Mouse (Mus musculus): ENCODE measurements around the gene Hist1h2ad. TPM values are rescaled to one million over a fixed set of nuclear protein-coding genes. Genes with fewer than 3 reads are reported as not detected.
"Not testable (repeated sequence)": the region's sequence is repeated elsewhere in the genome, so short reads cannot be mapped to it uniquely, and the experiment has no call there.

The Hist1h2ad gene
- total RNA-seq, 2 experiments from 2014 or later, result 3.6 to 93.7 TPM

DNA sequence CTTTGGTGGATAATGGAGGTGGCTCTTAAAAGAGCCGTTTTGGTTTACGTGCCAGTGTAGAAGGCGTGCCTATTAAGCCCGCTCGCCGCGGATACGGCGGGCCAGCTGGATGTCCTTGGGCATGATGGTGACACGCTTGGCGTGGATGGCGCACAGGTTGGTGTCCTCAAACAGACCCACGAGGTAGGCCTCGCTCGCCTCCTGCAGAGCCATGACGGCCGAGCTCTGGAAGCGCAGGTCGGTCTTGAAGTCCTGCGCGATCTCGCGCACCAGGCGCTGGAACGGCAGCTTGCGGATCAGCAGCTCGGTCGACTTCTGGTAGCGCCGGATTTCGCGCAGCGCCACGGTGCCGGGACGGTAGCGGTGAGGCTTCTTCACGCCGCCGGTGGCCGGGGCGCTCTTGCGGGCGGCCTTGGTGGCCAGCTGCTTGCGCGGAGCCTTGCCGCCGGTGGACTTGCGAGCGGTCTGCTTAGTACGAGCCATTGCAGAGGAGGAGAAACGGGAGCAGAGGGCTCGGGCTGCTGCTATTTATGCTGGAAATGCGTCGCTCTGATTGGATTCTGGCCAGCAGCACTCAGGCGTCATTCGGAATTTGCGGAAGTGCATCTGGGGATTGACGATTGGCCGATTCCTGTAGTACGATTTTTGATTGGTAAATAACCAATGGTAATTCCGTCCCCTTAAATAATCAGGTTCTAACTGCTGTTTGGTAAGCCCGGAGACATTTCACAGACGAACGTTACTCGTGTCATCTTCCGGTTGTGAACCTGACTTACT lies 12.1 kb upstream of the Hist1h2ad start, which contains the start of gene Hist1h3e:
Gene Hist1h3e (minus strand): TSS at position 487 of the 777 bp plus-strand sequence.
- peak; percentile 92 for ATAC-seq (ENCODE audit: poor library complexity, severe bottlenecking)

DNA sequence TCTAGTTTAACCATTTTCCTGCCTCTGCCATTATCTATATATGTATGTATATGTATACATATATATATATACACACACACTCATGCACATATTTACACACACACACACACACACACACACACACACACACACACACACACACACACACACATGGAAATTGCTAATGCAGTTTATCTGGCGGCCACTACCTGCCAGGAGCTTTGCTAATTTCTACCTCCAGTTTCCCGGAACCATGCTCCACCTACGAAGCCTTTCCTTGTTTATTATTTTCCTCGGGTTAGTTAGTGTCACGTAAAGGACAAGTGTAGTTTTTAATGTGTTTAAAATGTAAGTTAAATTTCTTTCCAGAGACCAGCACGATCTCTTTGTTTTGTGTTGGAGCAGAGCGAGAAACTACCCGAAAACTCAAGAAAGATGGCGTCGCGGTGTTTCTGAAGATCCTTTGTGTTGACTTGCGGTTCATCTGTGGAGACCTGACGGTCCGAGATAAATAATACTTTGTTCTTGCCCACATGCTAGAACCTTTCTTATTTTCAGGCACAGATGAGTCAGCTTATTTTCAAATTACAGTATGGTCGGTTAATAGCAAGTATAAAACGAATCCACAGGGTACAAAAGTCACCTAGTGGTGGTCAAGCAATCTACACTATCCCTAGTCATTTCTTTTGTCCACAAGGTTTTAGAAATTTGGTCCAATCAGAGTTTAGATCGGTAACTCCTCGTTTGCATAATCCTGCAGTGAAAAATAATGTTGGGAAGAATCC lies 11.3 kb upstream of the Hist1h2ad start:
- ATAC-seq (ENCODE audit: poor library complexity, severe bottlenecking), result peak; percentile 36

DNA sequence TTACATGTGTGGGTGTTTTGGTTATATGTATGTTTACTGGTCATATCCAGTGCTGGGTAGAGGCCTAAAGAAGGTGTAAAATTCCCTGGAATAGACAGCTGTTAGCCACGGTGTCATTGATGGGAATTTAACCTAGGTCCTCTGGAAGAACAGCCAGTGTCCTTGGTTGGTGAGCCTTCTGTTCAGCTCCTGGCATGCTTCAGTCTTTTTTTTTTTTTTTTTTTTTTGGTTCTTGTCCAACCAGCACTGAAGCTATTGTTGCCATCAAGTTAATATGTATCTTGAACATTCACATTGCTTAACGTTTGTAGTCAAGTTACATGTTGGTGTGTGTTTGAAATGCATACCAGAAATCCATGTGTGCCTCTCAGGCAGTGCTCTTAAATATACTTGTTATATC lies 9.7 kb upstream of the Hist1h2ad start:
- no peak for ATAC-seq (ENCODE audit: poor library complexity, severe bottlenecking)

DNA sequence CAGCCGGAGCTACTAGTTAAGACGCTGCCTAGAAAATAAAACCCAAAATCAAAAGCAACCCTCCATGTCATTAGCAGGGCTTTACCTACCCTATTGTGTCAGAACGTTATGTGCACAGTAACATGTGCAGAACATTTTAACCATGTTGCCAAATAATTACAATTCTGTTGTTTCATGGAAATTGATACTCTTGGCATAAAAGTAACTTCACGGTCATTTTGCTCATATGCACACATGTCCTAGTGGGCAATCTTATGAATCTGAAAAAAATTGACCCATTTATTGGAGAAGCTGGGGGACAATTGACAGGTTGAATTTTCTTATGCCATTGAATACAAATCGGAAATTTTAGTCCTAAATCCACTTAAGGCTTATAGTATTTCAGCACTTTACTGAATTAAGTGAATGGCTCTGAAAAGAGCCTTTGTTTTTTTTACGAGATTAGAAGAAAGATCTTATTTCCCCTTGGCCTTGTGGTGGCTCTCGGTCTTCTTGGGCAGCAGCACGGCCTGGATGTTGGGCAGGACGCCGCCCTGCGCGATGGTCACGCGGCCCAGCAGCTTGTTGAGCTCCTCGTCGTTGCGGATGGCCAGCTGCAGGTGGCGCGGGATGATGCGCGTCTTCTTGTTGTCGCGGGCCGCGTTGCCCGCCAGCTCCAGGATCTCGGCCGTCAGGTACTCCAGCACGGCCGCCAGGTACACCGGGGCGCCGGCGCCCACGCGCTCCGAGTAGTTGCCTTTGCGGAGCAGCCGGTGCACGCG lies 3.7 kb upstream of the Hist1h2ad start:
- not testable (repeated sequence) for ATAC-seq (ENCODE audit: poor library complexity, severe bottlenecking)

DNA sequence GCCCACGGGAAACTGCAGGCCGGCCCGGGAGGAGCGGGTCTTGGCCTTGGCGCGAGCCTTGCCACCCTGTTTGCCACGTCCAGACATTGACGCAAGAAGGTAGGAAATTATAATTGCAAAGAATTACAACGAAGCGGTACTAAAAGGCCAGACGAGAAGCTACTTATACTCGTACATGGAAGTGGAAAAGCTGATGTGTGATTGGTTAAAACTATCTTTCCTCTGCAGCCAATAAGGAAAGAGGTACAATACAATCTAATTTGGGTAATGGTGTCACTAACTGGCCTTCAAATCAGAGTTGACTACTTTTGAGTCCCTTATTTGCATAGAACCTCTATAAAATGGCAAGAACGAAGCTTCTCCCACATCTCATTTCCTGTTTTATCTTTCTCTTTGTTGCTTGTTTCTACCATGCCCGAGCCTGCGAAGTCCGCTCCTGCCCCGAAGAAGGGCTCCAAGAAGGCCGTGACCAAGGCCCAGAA lies 3.1 kb upstream of the Hist1h2ad start, which contains the start of the genes Hist1h2ae and Hist1h2bg:
Gene Hist1h2ae (minus strand): TSS at position 199 of the 482 bp plus-strand sequence.
Gene Hist1h2bg (plus strand): TSS at position 375 of the 482 bp plus-strand sequence.
- peak; percentile 83 for ATAC-seq (ENCODE audit: poor library complexity, severe bottlenecking)

DNA sequence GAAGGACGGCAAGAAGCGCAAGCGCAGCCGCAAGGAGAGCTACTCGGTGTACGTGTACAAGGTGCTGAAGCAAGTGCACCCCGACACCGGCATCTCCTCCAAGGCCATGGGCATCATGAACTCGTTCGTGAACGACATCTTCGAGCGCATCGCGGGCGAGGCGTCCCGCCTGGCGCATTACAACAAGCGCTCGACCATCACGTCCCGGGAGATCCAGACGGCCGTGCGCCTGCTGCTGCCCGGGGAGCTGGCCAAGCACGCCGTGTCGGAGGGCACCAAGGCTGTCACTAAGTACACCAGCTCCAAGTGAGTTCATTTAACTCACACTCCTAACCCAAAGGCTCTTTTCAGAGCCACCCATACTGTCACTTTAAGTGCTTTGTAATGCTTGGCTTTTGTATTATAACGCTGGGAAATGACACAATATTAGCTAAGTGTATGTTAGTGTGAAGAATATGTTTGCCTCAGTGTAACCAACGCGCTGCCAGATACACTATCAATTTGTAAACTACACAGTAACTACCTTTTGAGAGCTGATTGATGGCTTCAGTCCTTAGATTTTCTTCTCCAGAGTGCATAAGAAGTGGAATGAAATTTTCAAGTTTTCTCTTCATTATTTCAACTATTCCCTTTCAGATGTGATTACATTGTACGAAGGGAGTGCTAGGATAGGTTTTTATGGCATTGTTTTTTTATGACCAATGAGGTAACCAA lies 2.5 kb upstream of the Hist1h2ad start:
- ATAC-seq (ENCODE audit: poor library complexity, severe bottlenecking), result not testable (repeated sequence)

DNA sequence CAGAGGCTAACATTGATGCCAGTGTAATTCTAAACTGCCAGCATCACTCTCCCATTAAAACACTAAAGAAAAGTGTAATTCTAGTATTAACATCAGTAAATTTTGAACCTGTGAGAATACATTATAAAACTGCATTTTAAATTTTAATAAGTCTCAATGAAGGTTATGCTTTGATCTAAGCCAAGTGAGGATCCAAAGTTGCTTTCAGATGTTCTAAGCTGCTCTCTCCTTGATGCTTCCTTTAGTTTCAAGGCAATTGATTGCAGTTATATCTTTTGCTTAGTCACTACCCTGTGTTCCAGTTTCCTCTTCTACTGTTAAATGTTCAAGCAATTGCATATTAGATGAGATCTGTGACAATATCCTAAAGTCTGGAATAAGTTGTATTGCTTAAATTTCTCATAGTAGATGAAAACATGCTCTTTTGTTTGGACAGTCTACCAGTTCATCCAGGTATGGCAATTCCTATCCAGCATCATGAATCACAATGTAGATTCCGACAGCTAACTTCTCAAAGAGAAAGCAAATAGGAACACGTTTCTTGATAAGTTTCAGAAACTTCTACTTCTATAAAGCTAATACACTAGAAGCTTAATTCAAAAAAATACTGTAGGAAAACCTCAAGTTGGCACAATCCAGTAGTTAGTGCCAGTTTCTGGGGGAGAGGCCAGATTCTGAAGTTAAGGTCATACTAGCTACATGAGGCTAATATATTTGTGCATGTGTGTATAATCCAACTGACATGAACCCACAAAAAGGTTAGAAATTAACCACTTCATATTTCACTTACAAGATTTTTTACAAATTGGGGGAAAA lies 1.8 kb upstream of the Hist1h2ad start:
- no peak for ATAC-seq (ENCODE audit: poor library complexity, severe bottlenecking)

DNA sequence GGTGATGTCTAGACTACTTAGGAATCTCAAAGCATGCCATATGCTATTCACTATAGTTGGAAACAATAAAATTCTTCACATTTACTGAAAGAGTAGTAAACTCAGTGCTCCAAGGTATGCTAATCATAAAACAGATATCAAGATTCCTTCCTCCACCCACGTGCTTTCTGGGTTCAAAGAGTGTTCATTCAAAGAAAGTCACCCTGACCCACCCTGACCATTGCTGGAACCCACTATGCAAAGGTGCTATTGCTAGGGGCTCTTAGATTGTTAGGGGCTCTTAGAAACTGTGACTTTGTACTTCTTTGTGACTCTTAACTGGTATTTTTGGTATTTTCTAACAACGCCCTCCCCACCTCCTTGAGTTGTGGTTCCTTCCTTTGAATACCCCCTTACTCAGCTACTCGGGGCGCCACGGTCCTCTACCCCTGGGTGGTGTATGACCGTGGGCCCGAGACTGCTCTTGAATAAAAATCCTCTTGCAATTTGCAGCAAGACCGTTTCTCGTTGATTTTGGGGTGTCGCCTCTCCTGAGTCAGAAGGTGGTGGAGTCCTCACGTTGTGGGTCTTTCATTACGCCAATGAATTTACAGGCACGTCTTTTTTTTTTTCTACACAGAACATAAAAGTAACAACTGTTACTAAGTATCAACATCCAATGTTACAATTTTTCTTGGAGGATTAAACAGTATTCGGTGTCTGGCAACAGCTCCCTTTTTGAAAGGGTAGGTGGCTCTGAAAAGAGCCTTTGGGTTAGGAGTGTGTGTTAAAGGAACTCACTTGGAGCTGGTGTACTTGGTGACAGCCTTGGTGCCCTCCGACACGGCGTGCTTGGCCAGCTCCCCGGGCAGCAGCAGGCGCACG lies 915 bp upstream of the Hist1h2ad start:
- ATAC-seq (ENCODE audit: poor library complexity, severe bottlenecking), result not testable (repeated sequence)

DNA sequence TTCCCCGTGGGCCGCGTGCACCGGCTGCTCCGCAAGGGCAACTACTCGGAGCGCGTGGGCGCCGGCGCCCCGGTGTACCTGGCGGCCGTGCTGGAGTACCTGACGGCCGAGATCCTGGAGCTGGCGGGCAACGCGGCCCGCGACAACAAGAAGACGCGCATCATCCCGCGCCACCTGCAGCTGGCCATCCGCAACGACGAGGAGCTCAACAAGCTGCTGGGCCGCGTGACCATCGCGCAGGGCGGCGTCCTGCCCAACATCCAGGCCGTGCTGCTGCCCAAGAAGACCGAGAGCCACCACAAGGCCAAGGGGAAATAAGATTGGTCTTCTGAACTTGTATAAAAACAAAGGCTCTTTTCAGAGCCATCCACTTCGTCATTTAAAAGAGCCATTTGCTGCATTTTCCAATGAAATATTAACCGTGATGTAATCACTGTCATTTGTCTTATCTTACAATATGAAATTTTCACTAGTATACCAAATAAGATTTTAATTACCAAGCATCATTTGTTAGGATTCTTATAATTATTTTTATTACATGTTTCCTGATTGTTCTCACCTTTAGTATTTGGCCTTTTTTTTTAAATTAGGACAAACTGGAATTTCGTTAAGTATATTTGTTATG lies 477 bp downstream of the Hist1h2ad start:
- ATAC-seq (ENCODE audit: poor library complexity, severe bottlenecking), result not testable (repeated sequence)

DNA sequence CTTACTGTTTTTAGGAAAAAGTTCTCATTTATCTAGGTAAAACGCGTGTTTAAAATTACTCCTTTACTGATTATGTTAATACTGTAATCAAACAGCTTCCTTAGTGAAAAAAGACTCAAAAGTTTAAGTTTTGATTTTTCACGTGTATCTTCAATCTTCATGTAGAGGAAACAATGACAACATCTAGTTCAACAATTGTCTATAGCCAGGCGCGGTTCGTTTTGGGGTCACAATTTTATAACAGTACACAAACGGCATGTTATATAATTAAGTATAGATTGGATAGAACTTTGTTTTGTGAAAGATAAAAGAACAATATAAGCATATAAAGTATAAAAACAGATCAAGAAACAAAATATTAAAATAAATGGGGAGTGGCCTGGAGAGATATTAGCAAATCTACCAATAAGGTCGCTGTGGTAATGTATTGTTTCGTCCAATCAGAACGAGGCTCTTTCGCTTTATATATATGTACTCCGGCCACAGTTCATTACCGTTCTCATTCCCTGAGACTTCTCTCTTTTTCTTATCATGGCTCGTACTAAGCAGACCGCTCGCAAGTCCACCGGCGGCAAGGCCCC lies 1.2 kb downstream of the Hist1h2ad start, which contains the start of gene Hist1h3d:
Gene Hist1h3d (plus strand): TSS at position 493 of the 581 bp plus-strand sequence.
- ATAC-seq (ENCODE audit: poor library complexity, severe bottlenecking), result peak; percentile 39

DNA sequence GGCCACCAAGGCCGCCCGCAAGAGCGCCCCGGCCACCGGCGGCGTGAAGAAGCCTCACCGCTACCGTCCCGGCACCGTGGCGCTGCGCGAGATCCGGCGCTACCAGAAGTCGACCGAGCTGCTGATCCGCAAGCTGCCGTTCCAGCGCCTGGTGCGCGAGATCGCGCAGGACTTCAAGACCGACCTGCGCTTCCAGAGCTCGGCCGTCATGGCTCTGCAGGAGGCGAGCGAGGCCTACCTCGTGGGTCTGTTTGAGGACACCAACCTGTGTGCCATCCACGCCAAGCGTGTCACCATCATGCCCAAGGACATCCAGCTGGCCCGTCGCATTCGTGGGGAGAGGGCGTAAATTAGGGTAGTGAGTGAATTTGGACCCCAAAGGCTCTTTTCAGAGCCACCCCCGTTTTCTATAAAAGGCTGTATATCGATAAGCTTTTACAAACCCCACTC lies 1.7 kb downstream of the Hist1h2ad start:
- not testable (repeated sequence) for ATAC-seq (ENCODE audit: poor library complexity, severe bottlenecking)

DNA sequence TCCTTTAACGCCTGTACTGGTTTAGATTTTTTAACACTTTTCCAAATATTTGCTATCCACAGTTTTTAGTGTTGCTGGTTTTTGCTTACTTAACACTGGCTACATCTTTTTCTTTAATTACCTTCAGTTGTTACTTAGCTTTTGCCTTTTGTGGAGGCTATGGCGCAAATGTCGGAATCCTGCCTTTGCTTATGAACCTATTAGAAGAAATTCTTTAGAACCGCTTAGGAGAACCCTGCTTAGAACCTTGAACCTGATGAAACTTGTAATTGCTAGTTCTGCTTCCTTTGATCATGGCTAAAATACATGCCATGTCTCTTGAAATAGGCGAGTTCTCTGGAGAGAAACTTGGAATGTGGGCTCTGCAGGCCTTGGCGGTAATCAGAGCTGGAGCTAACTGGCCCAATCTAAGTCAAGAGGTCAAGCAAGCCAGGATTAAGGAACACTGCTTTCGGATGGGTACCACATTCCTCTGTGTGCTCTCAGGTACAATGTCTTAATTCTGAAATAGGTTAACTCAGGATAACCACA lies 2.2 kb downstream of the Hist1h2ad start:
- ATAC-seq (ENCODE audit: poor library complexity, severe bottlenecking), result no peak

DNA sequence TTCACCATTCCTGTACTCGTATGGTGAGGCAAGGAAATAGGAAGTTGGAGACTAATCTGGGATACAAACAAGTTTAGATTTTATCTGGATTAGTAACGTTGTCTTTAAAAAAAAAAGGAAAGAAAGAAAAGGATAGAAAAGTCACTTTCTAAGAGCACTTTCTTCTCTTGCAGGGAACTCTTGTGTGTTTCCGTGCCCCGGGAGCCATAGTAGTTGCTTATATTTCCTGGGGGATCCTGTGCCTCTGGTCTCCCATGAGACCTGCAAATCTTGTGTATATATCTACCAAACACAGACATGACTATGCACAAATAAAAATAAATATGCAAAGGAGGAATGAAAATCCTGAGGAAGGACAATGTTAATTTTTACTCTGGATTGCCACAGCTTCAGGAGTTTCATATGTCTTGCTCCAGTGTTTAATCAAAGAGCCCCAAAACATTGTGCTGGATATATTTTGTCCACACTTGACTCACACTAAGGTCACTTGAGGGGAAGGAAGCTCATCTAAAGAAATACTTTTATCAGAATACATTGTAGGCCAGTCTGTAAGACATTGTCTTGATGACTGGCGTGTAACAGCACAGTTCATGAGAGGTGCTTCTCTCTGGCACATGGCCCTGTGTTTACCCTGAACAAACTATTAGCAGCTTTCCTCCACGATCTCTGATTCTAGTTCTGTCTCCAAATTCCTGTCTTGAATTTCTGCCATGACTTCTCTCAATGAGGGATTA lies 2.9 kb downstream of the Hist1h2ad start:
- ATAC-seq (ENCODE audit: poor library complexity, severe bottlenecking), result no peak

DNA sequence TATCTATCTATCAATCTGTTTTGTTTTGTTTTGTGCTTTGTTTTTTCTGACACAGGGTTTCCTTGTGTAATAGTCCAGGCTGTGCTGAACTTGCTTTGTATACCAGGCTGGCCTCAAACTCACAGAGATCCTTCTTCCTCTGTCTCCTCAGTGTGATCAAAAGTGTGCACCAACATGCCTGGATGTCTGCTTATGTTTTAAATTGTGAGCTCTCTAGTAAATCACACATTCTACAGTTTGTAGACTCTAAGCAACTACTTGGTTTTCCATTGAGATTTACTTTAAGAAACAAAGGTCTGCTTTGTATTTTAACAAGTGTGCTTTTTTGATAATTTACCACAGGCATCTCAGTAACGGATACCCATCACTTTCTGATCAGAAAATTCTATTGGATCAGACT lies 3.7 kb downstream of the Hist1h2ad start:
- ATAC-seq (ENCODE audit: poor library complexity, severe bottlenecking), result no peak

DNA sequence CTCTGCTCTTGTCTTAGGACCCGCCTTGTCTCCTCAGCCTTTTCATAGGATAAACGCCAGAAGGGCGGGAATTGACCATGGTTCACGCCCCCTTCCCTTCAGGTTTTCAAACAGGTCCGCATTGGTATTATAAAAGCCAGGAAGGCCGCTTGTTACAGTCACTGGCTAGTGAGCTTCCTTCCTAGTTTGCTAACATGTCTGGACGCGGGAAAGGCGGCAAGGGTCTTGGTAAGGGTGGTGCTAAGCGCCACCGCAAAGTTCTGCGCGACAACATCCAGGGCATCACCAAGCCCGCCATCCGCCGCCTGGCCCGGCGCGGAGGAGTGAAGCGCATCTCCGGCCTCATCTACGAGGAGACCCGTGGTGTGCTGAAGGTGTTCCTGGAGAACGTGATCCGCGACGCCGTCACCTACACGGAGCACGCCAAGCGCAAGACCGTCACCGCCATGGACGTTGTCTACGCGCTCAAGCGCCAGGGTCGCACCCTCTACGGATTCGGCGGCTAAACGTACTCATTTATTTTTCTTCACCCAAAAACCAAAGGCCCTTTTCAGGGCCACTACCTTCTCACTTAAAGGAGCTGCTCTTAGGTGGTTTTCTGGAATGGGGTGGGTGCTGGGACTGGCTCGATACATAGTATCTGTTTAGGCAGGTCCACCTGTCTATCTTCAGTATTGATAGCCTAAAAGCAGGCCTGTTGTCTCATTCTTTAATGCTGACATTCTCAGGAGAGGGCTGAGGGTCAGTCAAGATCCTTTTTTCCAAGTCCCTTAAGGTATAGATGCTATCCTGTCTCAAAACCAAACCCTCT lies 7.4 kb downstream of the Hist1h2ad start, which contains the start of gene Hist1h4d:
Gene Hist1h4d (plus strand): TSS at position 191 of the 811 bp plus-strand sequence.
- ATAC-seq (ENCODE audit: poor library complexity, severe bottlenecking), result peak; percentile 72
